Mouse (Mus musculus) midbrain, embryonic 15.5 days (tissue): Measurements from ENCODE around the gene Sult1a1. TPM values are rescaled to one million over a fixed set of nuclear protein-coding genes. Genes with fewer than 3 reads are reported as not detected.

Experiments
- ATAC-seq: fragments of 200-750 bp; cut with Nextera tagmentation; replicated peaks from 2 replicates; pipeline ENCODE4 v1.8.0; 2017; ENCODE audit warnings: moderate TSS enrichment
- H3K27ac ChIP-seq: fragments of 300-500 bp; sonication (generic); 2 replicates; pipeline ENCODE4 v1.5.1; 2015; ENCODE audit warnings: mild to moderate bottlenecking, inconsistent platforms
- H3K27me3 ChIP-seq: fragments of 300-500 bp; sonication (generic); replicated peaks from 2 replicates; pipeline ENCODE4 v1.6.1; 2015; ENCODE audit warnings: inconsistent platforms
- H3K36me3 ChIP-seq: fragments of 300-500 bp; sonication (generic); replicated peaks from 2 replicates; pipeline ENCODE4 v1.6.1; 2015; ENCODE audit warnings: inconsistent platforms
- H3K4me1 ChIP-seq: fragments of 300-500 bp; sonication (generic); 2 replicates; pipeline ENCODE4 v1.6.1; 2015; ENCODE audit warnings: inconsistent platforms
- H3K4me2 ChIP-seq: fragments of 300-500 bp; sonication (generic); 2 replicates; pipeline ENCODE4 v1.6.1; 2015; ENCODE audit warnings: inconsistent platforms, mild to moderate bottlenecking, moderate library complexity
- H3K4me3 ChIP-seq: fragments of 300-500 bp; sonication (generic); 2 replicates; pipeline ENCODE4 v1.5.1; 2015; ENCODE audit warnings: mild to moderate bottlenecking, inconsistent platforms
- H3K9ac ChIP-seq: fragments of 300-500 bp; sonication (generic); 2 replicates; pipeline ENCODE4 v1.6.1; 2015; ENCODE audit warnings: mild to moderate bottlenecking, inconsistent platforms
- H3K9me3 ChIP-seq: fragments of 300-500 bp; sonication (generic); 2 replicates; pipeline ENCODE4 v1.6.1; 2016; ENCODE audit warnings: inconsistent platforms
- WGBS: fragments of 180-500 bp; shearing (Covaris S2); methylation state at CpG from one replicate; pipeline ENCODE4 v1.1.7; 2015; ENCODE audit warnings: mixed read lengths; 5-methylcytosine and 5-hydroxymethylcytosine counted together
- polyA plus RNA-seq: library from polyadenylated mRNA; unstranded; fragments of >200 nt; fragmentation: Nextera tagmentation; extraction: Ambion mirVana; gene quantifications from 2 replicates; pipeline ENCODE4 v1.2.1, GENCODE M21; 2015

Gene Sult1a1
- polyA plus RNA-seq, 1 experiment from 2014 or later = 8.9 TPM

GRCm38 (mm10) chr7:126625807-126626600, 50.2 kb downstream of the Sult1a1 start:
- Histone ChIP-seq H3K4me1 (no peaks in the 10 kb centered on the region), H3K36me3 (no peaks in the 10 kb centered on the region), H3K4me3 (no peak overlapping the region), H3K27me3 (no peaks in the 10 kb centered on the region), H3K27ac (no peak overlapping the region), H3K9me3 (no peaks in the 10 kb centered on the region), H3K9ac (no peak overlapping the region), H3K4me2 (no peak overlapping the region)
- ATAC-seq = no peak
- WGBS = 76% methylated on average over 3 of the region's 3 CpGs

- no peak overlapping the region for H3K9ac ChIP-seq
- no peaks in the 10 kb centered on the region for H3K9me3 ChIP-seq
- no peak overlapping the region for H3K4me3 ChIP-seq
- no peak overlapping the region for H3K4me2 ChIP-seq
- WGBS = 63% methylated on average over 6 of the region's 6 CpGs
- no peak overlapping the region for H3K27ac ChIP-seq
- ATAC-seq = no peak
- no peaks in the 10 kb centered on the region for H3K36me3 ChIP-seq
- H3K27me3 ChIP-seq = no peaks in the 10 kb centered on the region
- no peaks in the 10 kb centered on the region for H3K4me1 ChIP-seq
Measured at GRCm38 (mm10) chr7:126625369-126625768, 50.9 kb downstream of the Sult1a1 start.

- Histone ChIP-seq H3K4me3 (no peak overlapping the region), H3K9me3 (no peaks in the 10 kb centered on the region), H3K27me3 (no peaks in the 10 kb centered on the region), H3K27ac (no peak overlapping the region), H3K4me1 (no peaks in the 10 kb centered on the region), H3K9ac (no peak overlapping the region), H3K4me2 (no peak overlapping the region), H3K36me3 (no peaks in the 10 kb centered on the region)
- ATAC-seq = no peak
- 77% methylated on average over 16 of the region's 16 CpGs for WGBS
Measured at GRCm38 (mm10) chr7:126624774-126625173, 51.5 kb downstream of the Sult1a1 start.

GRCm38 (mm10) chr7:126623381-126623780, 52.9 kb downstream of the Sult1a1 start:
- no peaks in the 10 kb centered on the region for H3K9me3 ChIP-seq
- H3K9ac ChIP-seq = no peak overlapping the region
- no peak for ATAC-seq
- no peak overlapping the region for H3K4me3 ChIP-seq
- H3K4me2 ChIP-seq = no peak overlapping the region
- 81% methylated on average over 1 of the region's 1 CpGs for WGBS
- H3K4me1 ChIP-seq = no peaks in the 10 kb centered on the region
- H3K27me3 ChIP-seq = no peaks in the 10 kb centered on the region
- H3K27ac ChIP-seq = no peak overlapping the region
- no peaks in the 10 kb centered on the region for H3K36me3 ChIP-seq

Other genes with a start within 250 kb of the Sult1a1 start
- 26.0 and 28.7 TPM in 2 replicates for gene Rabep2, start 247.7 kb downstream of the Sult1a1 start, polyA plus RNA-seq
- gene Atp2a1, start 213.3 kb downstream of the Sult1a1 start, polyA plus RNA-seq = 0.34 and 0.58 TPM in 2 replicates
- gene Sh2b1, start 201.0 kb downstream of the Sult1a1 start, polyA plus RNA-seq = 84.3 and 87.0 TPM in 2 replicates
- 133 and 137 TPM in 2 replicates for gene Tufm, start 189.1 kb downstream of the Sult1a1 start, polyA plus RNA-seq
- 75.9 and 83.6 TPM in 2 replicates for gene Atxn2l, start 173.0 kb downstream of the Sult1a1 start, polyA plus RNA-seq
- 173 and 186 TPM in 2 replicates for gene Eif3c, start 110.0 kb downstream of the Sult1a1 start, polyA plus RNA-seq
- 0.32 and 0.38 TPM in 2 replicates for gene Apobr, start 91.5 kb downstream of the Sult1a1 start, polyA plus RNA-seq
- gene Cln3, start 90.6 kb downstream of the Sult1a1 start, polyA plus RNA-seq = 34.1 and 35.6 TPM in 2 replicates
- gene Il27, start 81.5 kb downstream of the Sult1a1 start, polyA plus RNA-seq = not detected in 2 replicates
- 11.5 and 13.0 TPM in 2 replicates for gene Nupr1, start 45.6 kb downstream of the Sult1a1 start, polyA plus RNA-seq
- gene Sgf29, start 27.1 kb downstream of the Sult1a1 start, polyA plus RNA-seq = 62.3 and 72.4 TPM in 2 replicates
- 116 and 126 TPM in 2 replicates for gene Bola2, start 19.0 kb upstream of the Sult1a1 start, polyA plus RNA-seq
- gene Slx1b, start 19.4 kb upstream of the Sult1a1 start, polyA plus RNA-seq = 18.3 and 20.9 TPM in 2 replicates
- 119 and 127 TPM in 2 replicates for gene Coro1a, start 31.4 kb upstream of the Sult1a1 start, polyA plus RNA-seq
- 110 and 111 TPM in 2 replicates for gene Mapk3, start 83.2 kb upstream of the Sult1a1 start, polyA plus RNA-seq
- gene Gdpd3, start 89.9 kb upstream of the Sult1a1 start, polyA plus RNA-seq = 2.2 and 2.3 TPM in 2 replicates
- 201 and 224 TPM in 2 replicates for gene Ypel3, start 100.5 kb upstream of the Sult1a1 start, polyA plus RNA-seq
- 0.37 and 0.57 TPM in 2 replicates for gene Tbx6, start 105.1 kb upstream of the Sult1a1 start, polyA plus RNA-seq
- gene Ppp4c, start 116.1 kb upstream of the Sult1a1 start, polyA plus RNA-seq = 191 and 192 TPM in 2 replicates
- 60.4 and 65.4 TPM in 2 replicates for gene Fam57b, start 121.2 kb upstream of the Sult1a1 start, polyA plus RNA-seq
- not detected in 2 replicates for gene 4930451I11Rik, start 155.2 kb upstream of the Sult1a1 start, polyA plus RNA-seq
- 19.8 and 23.8 TPM in 2 replicates for gene Doc2a, start 171.0 kb upstream of the Sult1a1 start, polyA plus RNA-seq
- 16.7 and 22.8 TPM in 2 replicates for gene Hirip3, start 185.5 kb upstream of the Sult1a1 start, polyA plus RNA-seq
- 94.4 and 100 TPM in 2 replicates for gene Ino80e, start 185.9 kb upstream of the Sult1a1 start, polyA plus RNA-seq
- gene Taok2, start 208.3 kb upstream of the Sult1a1 start, polyA plus RNA-seq = 66.8 and 70.9 TPM in 2 replicates
- 33.2 and 36.1 TPM in 2 replicates for gene Tmem219, start 246.5 kb upstream of the Sult1a1 start, polyA plus RNA-seq